Mouse (Mus musculus) kidney, embryonic 15.5 days (tissue): ENCODE measurements around the gene Ell3. TPM values are rescaled to one million over a fixed set of nuclear protein-coding genes. Genes with fewer than 3 reads are reported as not detected.
A peak's percentile ranks its signal among the peaks of the same experiment; 100 is the strongest.

ENCODE experiments used
- ATAC-seq: fragments of 200-750 bp; cut with Nextera tagmentation; replicated peaks from 2 replicates; pipeline ENCODE4 v1.8.0; 2017; ENCODE audit warnings: moderate TSS enrichment; ENCODE audit not compliant: low FRiP score
- H3K27ac ChIP-seq: fragments of 300-500 bp; sonication (generic); 2 replicates; pipeline ENCODE4 v1.5.1; 2015; ENCODE audit warnings: mild to moderate bottlenecking, inconsistent platforms
- H3K27me3 ChIP-seq: fragments of 300-500 bp; sonication (generic); 2 replicates; pipeline ENCODE4 v1.6.1; 2015; ENCODE audit warnings: inconsistent platforms
- H3K36me3 ChIP-seq: fragments of 300-500 bp; sonication (generic); 2 replicates; pipeline ENCODE4 v1.6.1; 2015; ENCODE audit warnings: inconsistent platforms
- H3K4me1 ChIP-seq: fragments of 300-500 bp; sonication (generic); 2 replicates; pipeline ENCODE4 v1.6.1; 2015; ENCODE audit warnings: inconsistent platforms
- H3K4me2 ChIP-seq: fragments of 300-500 bp; sonication (generic); 2 replicates; pipeline ENCODE4 v1.6.1; 2015; ENCODE audit warnings: moderate library complexity, mild to moderate bottlenecking, inconsistent platforms
- H3K4me3 ChIP-seq: fragments of 300-500 bp; sonication (generic); replicated peaks from 2 replicates; pipeline ENCODE4 v1.5.1; 2015; ENCODE audit warnings: mild to moderate bottlenecking, inconsistent platforms
- H3K9ac ChIP-seq: fragments of 300-500 bp; sonication (generic); 2 replicates; pipeline ENCODE4 v1.6.1; 2015; ENCODE audit warnings: mild to moderate bottlenecking, inconsistent platforms
- H3K9me3 ChIP-seq: fragments of 300-500 bp; sonication (generic); replicated peaks from 2 replicates; pipeline ENCODE4 v1.6.1; 2016; ENCODE audit warnings: inconsistent platforms
- WGBS: fragments of 180-500 bp; shearing (Covaris S2); methylation state at CpG from one replicate; pipeline ENCODE4 v1.1.7; 2015; ENCODE audit warnings: mixed read lengths; 5-methylcytosine and 5-hydroxymethylcytosine counted together
- polyA plus RNA-seq: library from polyadenylated mRNA; unstranded; fragments of >200 nt; fragmentation: Nextera tagmentation; extraction: Ambion mirVana; gene quantifications from 2 replicates; pipeline ENCODE4 v1.2.1, GENCODE M21; 2015

Ell3 gene
- polyA plus RNA-seq, 1 experiment from 2014 or later: 11.2 TPM

DNA sequence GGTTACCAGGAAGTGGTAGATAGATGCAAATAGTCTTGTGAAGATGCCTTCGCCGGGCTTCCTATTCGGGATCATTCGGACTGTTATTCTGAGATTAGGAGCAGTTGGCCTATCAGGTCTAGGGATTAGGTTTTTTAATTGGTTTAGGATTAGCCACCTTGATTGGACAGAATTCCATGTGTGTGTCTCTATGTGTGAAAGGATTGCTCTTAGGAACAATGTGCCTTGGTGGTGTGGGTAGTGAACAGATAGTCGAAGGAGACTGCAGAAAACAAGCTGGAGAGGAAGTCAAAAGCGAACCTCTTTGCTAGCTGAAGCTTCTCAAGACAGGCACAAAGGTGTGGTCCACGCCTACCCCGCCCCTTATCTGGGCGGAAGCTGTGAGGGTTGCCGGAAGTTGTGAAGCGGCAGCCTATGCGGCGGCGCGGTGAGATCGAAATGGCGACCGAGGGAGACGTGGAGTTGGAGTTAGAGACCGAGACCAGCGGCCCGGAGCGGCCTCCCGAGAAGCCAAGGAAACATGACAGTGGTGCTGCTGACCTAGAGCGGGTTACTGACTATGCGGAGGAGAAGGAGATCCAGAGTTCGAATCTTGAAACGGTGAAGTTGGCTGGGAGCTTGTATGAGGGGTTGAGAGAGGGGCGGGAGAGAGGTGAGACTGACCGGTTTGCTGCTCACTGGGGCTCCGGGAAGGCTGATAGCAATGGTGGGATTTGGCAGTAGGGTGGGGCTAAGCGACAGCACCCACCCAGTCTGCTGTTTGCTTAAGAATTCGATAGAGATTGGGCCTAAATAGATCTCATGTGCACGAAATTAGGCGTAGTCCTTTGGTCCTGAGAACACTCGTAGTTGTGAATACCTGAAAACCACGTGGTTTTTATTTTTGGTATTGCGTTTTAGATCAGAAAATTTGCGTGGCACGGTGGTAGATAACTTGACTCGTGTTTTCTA, 12.9 kb upstream of the Ell3 start, which contains the start of gene Serinc4:
Serinc4 (minus strand) TSS at position 90 of the 951 bp plus-strand sequence.
- H3K36me3 ChIP-seq: peaks cover 61% of the 10 kb centered on the region
- peak within 1 kb of the TSS; percentile 83 for H3K4me3 ChIP-seq
- whole genome bisulfite sequencing: 5% methylated on average over 41 of the region's 41 CpGs
- H3K9ac ChIP-seq: peak within 1 kb of the TSS; percentile 69
- H3K4me1 ChIP-seq: peaks cover 17% of the 10 kb centered on the region
- peak within 1 kb of the TSS; percentile 88 for H3K27ac ChIP-seq
- no peaks in the 10 kb centered on the region for H3K9me3 ChIP-seq
- peak; percentile 95 for ATAC-seq
- H3K4me2 ChIP-seq: peak within 1 kb of the TSS; percentile 62
- H3K27me3 ChIP-seq: no peaks in the 10 kb centered on the region

DNA sequence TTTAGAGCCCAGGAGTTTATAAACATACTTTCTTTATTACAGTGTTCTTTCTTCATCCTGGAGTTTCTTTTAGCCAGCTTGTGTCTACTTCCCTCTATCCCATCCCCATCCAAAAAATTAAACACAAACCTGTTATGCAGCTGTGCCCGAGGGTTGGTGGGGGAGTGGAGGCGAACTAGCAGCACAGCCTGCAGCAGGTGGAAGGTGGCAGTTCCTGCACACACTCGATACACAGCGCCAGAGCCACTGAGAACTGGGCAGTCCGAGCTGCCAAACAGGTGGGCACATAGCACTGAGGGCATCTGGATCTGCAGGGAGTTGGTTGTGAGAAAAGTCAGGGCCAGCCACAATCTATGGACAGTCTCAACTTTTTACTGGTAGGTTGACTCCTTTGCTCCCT, 11.5 kb upstream of the Ell3 start:
- H3K27me3 ChIP-seq: no peaks in the 10 kb centered on the region
- no peaks in the 10 kb centered on the region for H3K9me3 ChIP-seq
- no peak overlapping the region for H3K4me2 ChIP-seq
- no peak overlapping the region for H3K9ac ChIP-seq
- no peak overlapping the region for H3K27ac ChIP-seq
- H3K4me3 ChIP-seq: no peak overlapping the region
- ATAC-seq: no peak
- peaks cover 63% of the 10 kb centered on the region for H3K36me3 ChIP-seq
- WGBS: 83% methylated on average over 5 of the region's 5 CpGs
- peaks cover 26% of the 10 kb centered on the region for H3K4me1 ChIP-seq

DNA sequence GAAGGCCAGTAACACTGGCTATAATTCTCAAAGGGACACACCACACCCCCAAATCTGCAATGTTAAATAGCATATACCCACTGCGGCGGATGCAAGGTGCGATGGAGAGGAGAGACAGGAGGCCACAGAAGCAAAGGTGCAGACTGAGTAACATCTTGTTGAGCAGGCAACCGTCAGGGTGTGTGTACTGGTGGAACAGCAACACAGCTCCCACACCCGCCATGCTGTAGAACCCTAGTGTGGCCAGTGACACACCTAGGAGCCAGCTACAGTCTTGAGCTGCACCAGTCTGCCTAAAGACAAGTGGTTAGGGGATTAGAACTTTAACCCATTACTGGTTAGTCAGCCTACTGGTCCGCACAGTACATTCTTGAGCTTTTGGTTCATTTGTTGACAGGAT, 9.8 kb upstream of the Ell3 start:
- H3K9me3 ChIP-seq: no peaks in the 10 kb centered on the region
- no peak overlapping the region for H3K4me3 ChIP-seq
- H3K9ac ChIP-seq: no peak overlapping the region
- ATAC-seq: no peak
- whole genome bisulfite sequencing: 89% methylated on average over 6 of the region's 6 CpGs
- peaks cover 31% of the 10 kb centered on the region for H3K4me1 ChIP-seq
- H3K4me2 ChIP-seq: no peak overlapping the region
- no peak overlapping the region for H3K27ac ChIP-seq
- H3K27me3 ChIP-seq: no peaks in the 10 kb centered on the region
- H3K36me3 ChIP-seq: peaks cover 49% of the 10 kb centered on the region

DNA sequence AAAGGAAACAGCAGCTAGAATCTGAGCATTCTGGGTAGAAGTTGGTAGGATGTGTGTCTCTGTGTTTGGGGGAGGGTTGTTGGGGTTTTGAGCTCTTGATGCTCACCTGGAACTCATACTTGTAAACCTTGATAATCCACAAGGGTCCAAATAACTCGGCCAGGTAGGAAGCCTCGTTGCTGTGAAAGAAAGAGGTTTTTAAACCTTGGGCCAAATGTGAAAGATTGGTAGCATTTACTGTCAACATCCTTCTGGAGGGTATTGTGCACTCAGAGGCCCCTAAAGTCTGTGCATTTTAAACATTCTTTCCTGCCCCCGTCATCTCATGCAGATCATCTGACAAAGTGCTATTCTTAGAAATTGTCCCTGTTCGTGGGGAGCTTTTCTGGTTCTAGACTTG, 8.9 kb upstream of the Ell3 start, which contains the start of gene Hypk:
Hypk (plus strand) TSS at position 301 of the 400 bp plus-strand sequence.
- no peak within 1 kb of the TSS for H3K27ac ChIP-seq
- H3K36me3 ChIP-seq: peaks cover 42% of the 10 kb centered on the region
- no peak within 1 kb of the TSS for H3K4me3 ChIP-seq
- no peak within 1 kb of the TSS for H3K9ac ChIP-seq
- peaks cover 32% of the 10 kb centered on the region for H3K4me1 ChIP-seq
- no peak for ATAC-seq
- no peaks in the 10 kb centered on the region for H3K9me3 ChIP-seq
- H3K4me2 ChIP-seq: no peak within 1 kb of the TSS
- 77% methylated on average over 4 of the region's 4 CpGs for WGBS
- H3K27me3 ChIP-seq: no peaks in the 10 kb centered on the region

DNA sequence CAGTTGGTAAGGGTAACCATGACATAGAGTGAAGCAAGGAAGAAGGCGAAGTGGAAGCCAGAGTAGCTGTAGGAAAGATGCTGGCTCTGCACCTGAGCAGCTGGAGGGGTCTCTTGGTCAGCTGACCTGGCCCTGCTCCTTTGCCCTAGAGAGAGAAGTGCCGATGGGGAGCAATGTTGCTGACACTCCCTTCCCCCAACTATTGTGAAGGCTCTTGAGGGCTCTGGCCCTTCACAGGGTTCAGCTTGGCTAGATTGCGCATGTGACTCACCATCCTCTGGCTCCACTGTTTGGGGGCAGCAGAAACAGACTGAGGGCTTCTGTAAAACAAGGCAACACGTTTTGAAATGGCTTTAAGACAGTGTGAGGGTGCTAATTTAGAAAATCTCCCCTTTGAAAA, 8.3 kb upstream of the Ell3 start:
- Histone ChIP-seq H3K4me2 (no peak overlapping the region), H3K4me3 (no peak overlapping the region), H3K36me3 (peaks cover 42% of the 10 kb centered on the region), H3K9ac (no peak overlapping the region), H3K27me3 (no peaks in the 10 kb centered on the region), H3K27ac (no peak overlapping the region), H3K4me1 (peaks cover 33% of the 10 kb centered on the region), H3K9me3 (no peaks in the 10 kb centered on the region)
- ATAC-seq: no peak
- WGBS: 83% methylated on average over 4 of the region's 4 CpGs

DNA sequence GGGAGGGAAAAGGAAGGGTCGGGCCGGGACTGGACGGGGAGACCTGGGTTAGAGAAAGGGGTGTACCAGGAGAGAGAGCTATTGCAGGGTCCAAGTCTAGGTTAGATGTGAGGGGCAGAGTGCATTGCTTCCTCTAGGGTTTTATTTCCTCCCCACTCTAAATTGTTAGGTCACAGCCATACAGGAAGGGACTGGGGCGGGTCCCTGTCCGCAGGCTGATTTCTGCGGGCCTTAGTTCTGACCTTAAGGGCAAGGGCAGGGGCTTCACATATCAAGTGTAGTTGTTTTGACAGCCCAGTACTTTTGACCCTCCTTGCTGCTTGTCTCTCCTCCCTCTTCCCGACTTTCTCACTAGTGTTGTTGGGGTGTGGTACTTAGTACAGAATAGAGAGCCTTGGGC, 6.0 kb upstream of the Ell3 start:
- no peaks in the 10 kb centered on the region for H3K9me3 ChIP-seq
- 0% methylated on average over 7 of the region's 7 CpGs for WGBS
- H3K27ac ChIP-seq: peak overlapping the region; percentile 98

DNA sequence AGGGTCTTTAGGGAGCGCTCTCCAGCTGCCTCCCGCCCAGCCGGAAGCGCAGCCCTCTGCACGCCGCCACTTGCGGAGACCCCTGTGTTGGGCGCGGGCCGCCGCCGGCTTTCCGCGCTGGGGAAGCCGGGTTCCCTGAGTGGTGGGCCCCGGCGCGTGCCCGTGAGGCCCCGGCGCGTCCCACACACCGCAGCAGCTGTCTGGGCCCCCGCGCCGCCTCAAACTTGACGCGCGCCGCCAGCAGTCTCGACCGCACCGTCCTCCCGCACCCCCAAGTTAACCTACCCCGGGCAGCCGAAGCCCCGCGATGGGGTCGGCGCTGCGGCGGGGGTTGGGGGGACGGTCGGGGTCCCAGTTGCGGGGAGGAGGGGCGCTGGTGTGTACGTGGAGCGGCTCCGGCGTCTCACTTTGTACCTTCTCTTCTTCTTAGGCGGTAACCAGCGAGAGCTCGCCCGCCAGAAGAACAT, 5.5 kb upstream of the Ell3 start:
- peak; percentile 65 for ATAC-seq
- peak overlapping the region; percentile 99 for H3K9ac ChIP-seq
- no peaks in the 10 kb centered on the region for H3K27me3 ChIP-seq
- no peaks in the 10 kb centered on the region for H3K9me3 ChIP-seq
- H3K4me2 ChIP-seq: peak overlapping the region; percentile 85
- H3K4me1 ChIP-seq: peaks cover 27% of the 10 kb centered on the region
- peaks cover 35% of the 10 kb centered on the region for H3K36me3 ChIP-seq
- WGBS: under 1% methylated on average over 54 of the region's 54 CpGs
- H3K27ac ChIP-seq: peak overlapping the region; percentile 98
- peak overlapping the region; percentile 100 for H3K4me3 ChIP-seq

More for the DNA sequence above, 6.0 kb upstream of the Ell3 start:
- Histone ChIP-seq H3K36me3 (peaks cover 40% of the 10 kb centered on the region), H3K4me2 (peak overlapping the region; percentile 85), H3K4me1 (peaks cover 27% of the 10 kb centered on the region), H3K9ac (peak overlapping the region; percentile 99), H3K27me3 (no peaks in the 10 kb centered on the region), H3K4me3 (peak overlapping the region; percentile 100)
- ATAC-seq: no peak

DNA sequence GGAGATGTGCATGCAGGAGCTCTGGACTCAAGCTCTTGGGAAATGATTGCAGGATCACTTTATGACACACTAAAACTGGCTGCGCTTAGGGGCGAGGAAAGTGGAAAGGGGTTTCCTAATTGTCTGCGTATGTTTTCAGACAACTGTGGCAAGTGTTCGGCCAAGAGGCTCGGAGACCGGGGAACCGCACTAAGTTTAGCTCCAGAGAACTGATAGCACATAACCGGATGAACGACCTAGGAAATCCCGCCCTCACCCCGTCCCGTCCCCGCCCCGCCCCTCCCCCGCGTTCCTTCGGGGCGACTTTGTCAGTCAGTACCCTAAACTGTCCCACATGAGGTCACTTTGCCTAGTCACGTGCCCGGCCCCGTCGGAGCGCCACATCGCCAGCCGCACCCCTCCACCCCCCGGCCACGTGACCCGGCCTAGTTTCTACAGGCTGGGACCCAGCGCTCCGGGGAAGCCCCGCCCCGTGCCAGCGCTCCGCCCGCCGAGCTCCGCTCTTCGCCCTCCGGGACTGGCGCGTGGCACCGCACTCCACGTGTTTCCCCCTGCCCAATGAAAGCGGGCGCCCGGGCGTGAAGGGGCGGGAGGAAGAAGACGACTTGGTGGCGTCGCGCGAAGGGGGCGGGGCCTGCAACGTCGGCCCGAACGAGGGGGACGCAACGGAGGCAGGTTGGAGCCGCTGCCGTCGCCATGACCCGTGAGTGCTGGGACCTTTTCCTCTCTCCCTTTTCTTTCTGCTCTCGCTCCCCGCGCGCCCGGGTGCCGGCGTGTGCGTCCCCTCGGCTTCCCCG, 4.9 kb upstream of the Ell3 start, which contains the start of gene Serf2:
Serf2 (plus strand) TSS at position 457 of the 797 bp plus-strand sequence.
- Histone ChIP-seq H3K27ac (peak within 1 kb of the TSS; percentile 98), H3K4me1 (peaks cover 27% of the 10 kb centered on the region)
- 2% methylated on average over 63 of the region's 74 CpGs for WGBS

DNA sequence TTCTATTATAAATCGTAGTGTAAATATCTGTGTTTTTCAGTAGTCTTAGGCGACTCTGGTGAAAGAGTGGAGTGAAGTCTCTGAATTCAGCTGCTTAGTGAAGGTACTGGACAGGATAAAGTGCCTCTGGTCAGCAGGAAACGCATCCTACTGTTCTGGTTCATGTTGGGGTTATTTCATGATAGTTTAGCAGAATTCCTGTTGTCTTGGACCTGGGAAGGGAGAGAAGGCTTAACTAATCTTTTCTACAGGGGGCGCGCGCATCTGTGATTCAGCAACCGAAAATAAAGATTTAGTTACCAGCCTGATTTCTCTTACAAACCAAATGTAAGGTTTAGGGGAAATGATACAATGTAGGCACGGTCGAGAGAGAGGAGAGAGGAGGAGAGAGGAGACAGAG, 4.1 kb upstream of the Ell3 start:
- ATAC-seq: no peak
- Histone ChIP-seq H3K9ac (peak overlapping the region; percentile 60), H3K36me3 (peaks cover 21% of the 10 kb centered on the region), H3K27ac (peak overlapping the region; percentile 98), H3K9me3 (no peaks in the 10 kb centered on the region), H3K4me1 (peaks cover 29% of the 10 kb centered on the region), H3K4me3 (peak overlapping the region; percentile 100), H3K27me3 (no peaks in the 10 kb centered on the region), H3K4me2 (peak overlapping the region; percentile 85)
- WGBS: 14% methylated on average over 9 of the region's 9 CpGs

More for the DNA sequence above, 4.9 kb upstream of the Ell3 start, which contains the start of gene Serf2:
- ATAC-seq: peak; percentile 99
- peak within 1 kb of the TSS; percentile 85 for H3K4me2 ChIP-seq
- H3K27me3 ChIP-seq: no peaks in the 10 kb centered on the region
- no peaks in the 10 kb centered on the region for H3K9me3 ChIP-seq
- H3K9ac ChIP-seq: peak within 1 kb of the TSS; percentile 99
- peak within 1 kb of the TSS; percentile 100 for H3K4me3 ChIP-seq
- peaks cover 29% of the 10 kb centered on the region for H3K36me3 ChIP-seq

DNA sequence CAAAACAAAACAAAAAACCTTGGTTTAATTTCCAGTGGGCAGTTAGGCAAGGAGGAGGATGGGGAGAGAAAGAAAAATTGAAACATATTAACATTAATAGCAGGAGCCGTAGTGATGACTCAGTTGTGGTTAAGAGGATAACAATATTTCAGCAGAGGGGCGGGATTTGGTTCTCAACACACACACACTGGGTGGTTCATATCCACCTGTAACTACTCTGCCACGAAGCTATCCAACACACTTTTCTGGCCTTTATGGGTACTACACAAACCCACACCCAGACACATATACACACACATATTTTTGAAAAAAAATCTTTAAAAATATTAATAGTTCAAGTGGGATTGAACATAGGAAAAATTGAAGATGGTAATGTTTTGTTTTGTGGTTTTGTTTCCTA, 2.9 kb upstream of the Ell3 start:
- Histone ChIP-seq H3K4me2 (no peak overlapping the region), H3K36me3 (peaks cover 9% of the 10 kb centered on the region), H3K27me3 (no peaks in the 10 kb centered on the region), H3K4me1 (peaks cover 35% of the 10 kb centered on the region), H3K9me3 (no peaks in the 10 kb centered on the region), H3K9ac (no peak overlapping the region), H3K4me3 (no peak overlapping the region), H3K27ac (no peak overlapping the region)
- ATAC-seq: no peak
- WGBS: 75% methylated on average over 3 of the region's 3 CpGs

DNA sequence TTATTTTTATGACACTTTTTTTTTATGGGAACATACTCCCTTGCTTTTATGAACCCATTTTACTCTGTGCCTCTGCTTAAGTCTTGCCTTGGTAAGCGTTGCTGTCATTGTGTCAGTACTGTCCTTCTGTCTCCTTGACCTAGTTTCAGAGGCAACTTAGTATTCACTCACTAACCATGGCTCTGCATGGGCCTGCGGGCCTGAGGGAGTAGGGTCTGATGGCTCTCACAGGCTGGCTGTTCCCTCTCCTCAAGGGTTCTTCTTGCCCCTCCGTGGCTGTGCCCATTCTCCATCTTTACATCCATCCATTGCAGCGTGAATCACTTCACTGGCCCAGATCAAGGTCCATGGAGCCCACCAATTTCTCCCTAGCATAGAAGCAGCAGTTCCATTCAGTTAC, 2.4 kb upstream of the Ell3 start:
- H3K9me3 ChIP-seq: no peaks in the 10 kb centered on the region
- peaks cover 7% of the 10 kb centered on the region for H3K36me3 ChIP-seq
- no peak overlapping the region for H3K4me3 ChIP-seq
- H3K4me1 ChIP-seq: peaks cover 39% of the 10 kb centered on the region
- ATAC-seq: no peak
- no peak overlapping the region for H3K27ac ChIP-seq
- H3K4me2 ChIP-seq: no peak overlapping the region
- H3K27me3 ChIP-seq: no peaks in the 10 kb centered on the region
- 88% methylated on average over 4 of the region's 4 CpGs for WGBS
- H3K9ac ChIP-seq: no peak overlapping the region
